Mouse (Mus musculus): ENCODE measurements at regions not wholly inside any gene's neighbourhood (a gene's known extent, or its start where the extent isn't known, plus 50 kb on each side); places are given as distances from the start of the nearest gene placed in this dataset.
A peak's percentile ranks its signal among the peaks of the same experiment; 100 is the strongest.

DNA sequence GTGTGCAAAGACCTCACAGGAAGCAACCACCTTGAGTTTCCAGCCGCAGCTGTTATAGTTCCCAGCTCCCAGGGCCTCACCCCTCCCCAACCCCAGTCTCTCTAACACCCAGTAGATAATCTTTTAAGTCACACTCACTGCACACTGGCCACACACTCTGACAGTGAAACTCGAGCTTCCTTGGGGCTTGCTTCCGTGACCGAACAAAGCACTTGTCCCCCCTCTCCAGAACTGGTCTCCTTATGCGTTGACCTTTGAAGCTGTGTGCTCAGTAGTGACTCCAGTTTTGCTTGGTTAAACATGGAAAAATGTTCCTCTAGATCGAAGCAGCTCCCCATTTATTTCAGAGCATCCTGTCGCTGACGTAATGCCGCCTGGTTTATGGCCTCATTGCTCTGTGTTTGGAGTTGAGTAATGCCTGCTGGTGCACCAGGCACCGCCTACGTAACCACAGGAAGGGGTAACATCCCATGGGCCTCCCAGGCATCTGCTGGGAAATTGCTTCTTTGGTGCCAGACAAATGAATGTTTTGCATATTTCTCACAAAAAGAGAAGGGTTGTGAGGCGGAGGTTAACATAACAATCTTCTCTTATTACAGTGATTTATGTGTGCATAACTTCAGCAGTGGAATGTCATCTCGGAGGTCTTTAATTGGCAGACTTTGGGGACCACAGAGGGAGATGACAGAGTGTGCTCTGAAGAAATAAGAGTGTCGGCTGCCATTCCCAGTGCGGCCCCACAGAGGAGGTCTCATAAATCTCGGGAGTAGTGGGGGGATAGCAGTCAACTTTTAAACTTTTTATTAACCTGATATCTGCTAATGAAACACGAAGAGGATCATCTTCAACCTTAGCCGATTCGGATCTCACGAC is 292.7 kb upstream of the Zfp507 start:
- peak; percentile 5 to 12 for DNase-seq

DNA sequence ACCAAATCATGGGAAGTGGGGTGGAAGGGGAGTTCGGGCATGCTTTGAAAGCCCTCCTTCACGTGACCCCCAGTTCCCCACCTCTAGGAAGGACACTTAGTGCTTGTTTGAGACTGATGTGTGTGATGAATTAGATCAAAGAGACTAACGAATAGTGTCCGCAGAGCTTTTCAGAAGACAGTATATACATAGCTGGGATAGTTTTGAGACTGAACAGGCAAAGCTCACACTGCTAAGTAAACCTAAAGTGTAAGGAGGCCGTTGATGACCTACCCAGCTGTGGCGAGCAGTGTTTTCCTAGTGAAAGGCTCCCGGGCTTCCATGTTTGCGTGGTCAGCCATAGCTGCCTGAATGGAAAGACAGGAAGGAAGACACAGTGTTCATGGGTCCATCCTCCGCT is 288.3 kb upstream of the Zfp507 start:
- DNase-seq: no peak

DNA sequence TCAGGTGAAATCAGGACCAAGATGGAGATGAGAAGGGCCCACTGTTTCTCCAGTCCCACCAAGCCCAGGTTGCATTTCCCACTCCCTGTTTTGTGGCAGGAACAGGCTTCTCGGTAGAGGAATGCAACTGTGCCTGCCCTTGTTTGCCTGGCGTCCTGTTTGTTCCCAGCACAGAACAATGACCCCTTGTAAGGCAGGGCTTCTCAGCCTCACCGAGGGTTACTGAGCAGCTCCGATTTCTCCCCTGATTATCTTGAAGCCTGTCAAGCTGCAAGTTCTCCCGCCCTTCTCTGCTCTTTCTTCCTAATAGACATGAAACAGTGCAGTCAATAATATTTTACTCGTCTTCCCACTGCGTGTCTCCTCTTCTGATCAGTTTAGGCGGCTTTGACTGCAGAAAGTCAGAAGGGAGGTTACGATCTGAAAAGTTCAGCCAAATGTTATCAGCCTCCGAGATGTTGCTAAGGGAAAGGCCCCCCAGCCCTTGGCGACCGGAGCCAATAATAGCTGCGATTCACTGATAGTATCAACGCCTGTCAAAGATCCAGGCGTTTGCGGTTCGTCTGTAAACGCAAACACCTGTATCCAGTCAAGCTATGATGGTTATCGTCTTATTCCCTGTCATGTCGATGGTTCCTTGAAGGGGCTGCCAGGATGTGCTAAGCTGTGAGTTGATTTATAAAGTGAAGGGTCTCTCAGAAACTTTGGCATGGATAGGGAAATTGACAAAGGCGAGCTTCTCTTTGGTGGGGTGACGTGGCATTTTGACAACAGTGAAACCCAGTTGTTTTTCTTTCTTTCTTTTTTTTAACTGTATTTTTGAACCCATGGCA is 287.7 kb upstream of the Zfp507 start:
- no peak for DNase-seq

GRCm38 (mm10) chr7:36087598-36087997 is 284.8 kb upstream of the Zfp507 start:
- DNase-seq: no peak

DNA sequence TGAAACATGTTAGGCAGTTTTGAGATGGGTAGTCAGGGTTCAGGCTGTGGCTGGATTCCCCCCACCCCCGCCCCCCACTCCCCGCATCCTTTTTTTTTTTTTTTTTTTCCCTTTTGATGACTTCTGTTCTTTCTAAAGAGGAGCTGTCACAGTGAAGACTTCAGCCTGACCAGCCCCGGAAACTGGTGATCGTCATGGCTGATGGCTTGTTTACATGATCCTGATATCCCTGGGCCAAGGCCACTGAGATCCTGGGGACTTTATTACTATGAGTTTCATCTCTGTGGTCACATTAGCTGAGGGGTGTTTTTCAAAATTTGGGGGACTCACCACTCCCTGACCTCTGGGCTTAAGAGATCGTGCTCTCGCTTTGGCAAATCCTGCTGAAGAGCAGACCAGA is 275.9 kb upstream of the Zfp507 start:
- DNase-seq: no peak

GRCm38 (mm10) chr7:36078089-36078654 is 275.4 kb upstream of the Zfp507 start:
- DNase-seq: no peak

GRCm38 (mm10) chr7:36077271-36077670 is 274.5 kb upstream of the Zfp507 start:
- no peak for DNase-seq

DNA sequence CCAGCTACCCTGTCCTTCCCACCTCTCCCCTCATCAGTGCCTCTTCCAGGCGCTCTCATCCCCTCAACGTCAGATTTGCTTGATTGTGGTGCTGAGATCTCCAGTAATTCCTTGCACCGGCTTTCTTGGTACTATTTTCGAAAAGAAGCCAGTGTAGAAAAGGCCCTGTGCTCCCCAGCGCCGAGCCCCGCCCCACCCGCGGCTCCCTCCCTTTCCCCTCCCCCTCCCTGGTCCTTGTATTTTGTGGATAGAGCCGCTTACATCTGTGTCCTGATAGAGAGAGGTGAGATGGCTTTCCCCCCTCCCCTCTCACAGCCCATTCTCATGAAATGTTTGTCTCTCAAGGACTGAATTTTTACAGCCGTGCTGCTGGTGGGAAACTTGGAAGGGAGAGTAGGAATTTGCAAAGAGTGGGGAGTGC is 273.2 kb upstream of the Zfp507 start:
- DNase-seq: no peak

DNA sequence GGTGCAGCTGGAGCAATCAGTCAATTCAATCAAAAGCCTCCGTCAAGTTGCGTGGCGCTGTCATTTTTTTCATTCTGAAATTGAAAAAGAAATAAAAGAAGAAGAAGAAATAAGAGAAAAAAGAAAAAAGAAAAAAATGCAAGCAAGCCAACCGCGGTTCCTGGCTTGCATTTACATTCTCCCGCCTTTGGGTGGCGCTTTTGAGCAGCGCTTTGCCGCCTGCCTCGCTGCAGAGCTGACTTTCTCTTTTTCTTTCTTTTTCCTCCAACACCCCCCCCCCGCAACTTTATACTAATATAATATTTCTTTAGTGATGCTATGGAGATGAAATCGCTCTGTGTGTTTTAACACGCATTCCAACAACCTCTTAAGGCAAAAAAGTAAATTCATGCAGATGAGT is 269.0 kb upstream of the Zfp507 start:
- DNase-seq: peak; percentile 6 to 40

DNA sequence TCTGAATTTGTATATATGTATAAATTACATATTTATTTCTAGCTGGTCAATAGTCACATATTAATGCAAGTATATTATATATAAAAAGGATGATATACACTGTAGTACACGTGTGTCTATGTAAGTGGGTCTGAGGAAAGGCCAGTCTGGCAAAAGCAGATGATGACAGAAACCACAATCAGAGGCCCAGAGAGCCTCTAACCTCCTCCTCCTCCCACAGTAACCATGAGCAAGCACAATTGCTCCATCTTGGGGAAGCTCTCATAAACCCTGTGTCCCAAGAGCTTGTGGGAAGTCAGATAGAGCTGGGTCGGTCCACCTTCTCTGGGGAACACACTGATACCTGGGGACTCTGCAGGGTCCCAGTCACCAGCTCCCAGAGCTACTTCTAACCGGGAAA is 263.9 kb upstream of the Zfp507 start:
- no peak for DNase-seq

DNA sequence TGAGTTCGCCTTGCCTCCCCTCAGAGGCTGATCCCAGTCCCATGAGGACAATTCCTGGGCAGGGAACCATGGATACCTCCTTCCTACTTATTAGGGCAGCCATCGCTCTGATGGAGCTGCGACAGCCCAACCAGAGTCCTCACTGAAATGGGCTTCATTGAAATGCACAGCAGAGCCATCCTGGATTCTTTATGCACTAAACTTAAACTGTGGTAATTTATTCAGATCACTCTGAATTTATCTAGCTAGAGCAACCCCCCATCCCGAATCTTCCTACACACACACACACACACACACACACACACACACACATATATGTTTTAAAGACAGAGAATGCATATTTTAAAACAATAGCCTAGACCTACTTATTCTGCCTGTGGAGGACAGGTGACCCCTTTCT is 258.9 kb upstream of the Zfp507 start:
- no peak for DNase-seq

DNA sequence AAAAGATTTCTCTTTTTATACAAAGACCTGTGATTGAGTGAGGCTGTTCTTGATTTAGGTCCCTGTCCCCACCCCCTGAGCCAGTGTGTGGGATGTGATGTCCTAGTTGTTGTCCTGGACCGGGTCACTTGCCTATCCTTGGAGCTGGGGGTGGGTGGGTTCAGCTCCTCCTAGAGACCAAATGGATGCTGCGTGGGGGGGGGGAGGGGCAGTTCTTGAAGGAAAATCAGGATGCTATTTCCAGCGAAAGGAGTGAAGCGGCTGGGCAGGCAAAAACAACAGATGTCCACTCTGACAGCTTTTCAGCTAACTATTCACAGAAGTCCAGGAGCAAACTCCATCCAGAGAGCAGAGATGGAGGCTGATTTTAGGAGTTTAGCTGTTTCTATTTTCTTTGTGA is 257.6 kb upstream of the Zfp507 start:
- no peak for DNase-seq

GRCm38 (mm10) chr7:36046053-36046452 is 243.2 kb upstream of the Zfp507 start:
- DNase-seq: no peak

- DNase-seq: no peak
Measured at GRCm38 (mm10) chr7:36031881-36032280, 229.1 kb upstream of the Zfp507 start.

GRCm38 (mm10) chr7:36023015-36023414 is 220.2 kb upstream of the Zfp507 start:
- DNase-seq: no peak

DNA sequence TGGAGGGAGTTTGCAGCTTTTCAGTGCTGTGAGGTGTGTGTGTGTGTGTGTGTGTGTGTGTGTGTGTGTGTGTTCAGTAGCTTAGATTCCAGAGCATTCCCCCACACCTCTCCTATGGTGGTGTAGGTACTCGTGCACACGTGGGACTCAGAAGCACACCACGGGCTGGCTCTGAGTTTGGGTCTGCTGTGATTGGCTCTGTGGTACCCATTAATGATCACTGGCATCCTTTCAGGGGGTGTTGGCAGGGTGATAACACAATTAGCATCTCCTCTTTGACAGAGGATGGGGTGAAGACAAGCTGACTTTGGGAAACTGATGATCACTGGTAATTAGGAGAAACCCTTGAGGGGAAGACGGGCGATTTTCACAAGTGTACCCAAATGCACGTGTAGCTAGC is 219.7 kb upstream of the Zfp507 start:
- DNase-seq: no peak

GRCm38 (mm10) chr7:36016926-36017753 is 214.3 kb upstream of the Zfp507 start:
- DNase-seq: no peak

GRCm38 (mm10) chr7:35996609-35997008 is 193.8 kb upstream of the Zfp507 start:
- DNase-seq: no peak

GRCm38 (mm10) chr7:35992511-35992910 is 189.7 kb upstream of the Zfp507 start:
- DNase-seq: no peak

- no peak for DNase-seq
Measured at GRCm38 (mm10) chr7:35991141-35991540, 188.3 kb upstream of the Zfp507 start.

DNA sequence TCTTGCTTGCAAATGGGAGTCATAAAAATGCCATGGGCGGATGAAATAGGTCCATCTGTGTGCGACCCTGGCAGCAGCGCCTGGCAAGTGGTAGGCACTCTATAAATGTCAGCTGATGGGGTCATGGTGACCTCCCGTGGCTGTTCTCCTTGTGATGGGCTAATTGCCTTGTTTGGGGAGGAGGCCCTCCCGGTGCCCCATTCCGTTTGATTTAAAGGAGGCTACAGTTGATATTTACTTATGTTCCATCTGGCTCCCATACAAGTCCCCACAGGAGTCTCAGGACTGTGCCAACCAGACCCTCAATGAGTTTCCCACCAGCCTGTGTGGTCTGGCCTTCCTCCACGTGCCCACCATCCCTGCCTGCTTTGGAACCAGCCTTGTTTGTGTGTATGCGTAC is 186.7 kb upstream of the Zfp507 start:
- no peak for DNase-seq

DNA sequence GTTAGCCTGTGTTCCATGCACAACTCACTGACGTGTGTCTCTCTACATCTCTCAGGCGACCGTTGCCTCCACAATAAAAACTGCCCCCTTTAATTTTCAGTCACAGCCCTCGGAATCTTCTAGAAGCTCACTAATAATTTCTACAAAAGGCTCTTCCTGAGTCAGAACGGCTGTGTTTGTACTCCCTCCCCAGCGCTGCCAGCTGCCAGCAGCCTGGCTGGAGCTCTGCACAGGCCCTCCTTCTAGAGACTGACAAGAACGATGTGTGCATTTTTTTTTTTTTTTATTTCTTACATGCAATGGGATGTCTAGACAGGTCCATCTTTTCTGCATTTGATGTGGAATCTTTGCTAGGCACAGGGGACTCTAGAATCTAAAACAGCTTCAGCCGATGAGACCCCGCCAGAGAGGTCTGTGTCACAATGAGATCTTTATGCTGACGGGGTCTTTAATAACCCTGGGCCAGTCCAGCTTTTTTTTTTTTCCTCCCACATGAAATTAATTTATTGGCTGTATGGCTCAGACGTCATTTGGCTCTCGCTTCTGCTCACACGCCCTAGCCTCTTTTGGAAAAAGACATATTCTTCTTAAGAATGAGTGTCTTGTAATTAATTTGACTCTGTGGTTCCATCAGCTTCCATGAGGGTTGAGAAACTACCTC is 185.8 kb upstream of the Zfp507 start:
- DNase-seq: no peak
